Mouse (Mus musculus) frontal cortex, adult (tissue): Measurements from ENCODE around the gene Anxa5.

ENCODE experiments used
- ATAC-seq: cut with Nextera tagmentation; 2 replicates; pipeline ENCODE4 v1.9.2; 2017; ENCODE audit warnings: mild to moderate bottlenecking, moderate library complexity, mixed read lengths; ENCODE audit not compliant: low TSS enrichment

Anxa5 gene

GRCm38 (mm10) chr3:36488899-36489589 is 13.3 kb upstream of the Anxa5 start:
- no peak for ATAC-seq

GRCm38 (mm10) chr3:36488367-36488766 is 12.7 kb upstream of the Anxa5 start:
- no peak for ATAC-seq

- ATAC-seq: peak; percentile 51; the same call in 1 of the 2 replicates
Measured at GRCm38 (mm10) chr3:36486881-36487280, 11.2 kb upstream of the Anxa5 start.

- ATAC-seq: no peak
Measured at GRCm38 (mm10) chr3:36486176-36486575, 10.5 kb upstream of the Anxa5 start.

GRCm38 (mm10) chr3:36484292-36484691 is 8.6 kb upstream of the Anxa5 start:
- peak; percentile 66 for ATAC-seq

GRCm38 (mm10) chr3:36482940-36483339 is 7.2 kb upstream of the Anxa5 start:
- no peak for ATAC-seq

- ATAC-seq: 0 out of 2 replicates have a peak, but pooled peaks have one; percentile 7
Measured at GRCm38 (mm10) chr3:36481776-36482193, 6.1 kb upstream of the Anxa5 start.

GRCm38 (mm10) chr3:36480486-36480885 is 4.8 kb upstream of the Anxa5 start:
- no peak for ATAC-seq

GRCm38 (mm10) chr3:36478776-36479175 is 3.1 kb upstream of the Anxa5 start:
- peak; percentile 69 for ATAC-seq

GRCm38 (mm10) chr3:36476261-36477155 is 814 bp upstream of the Anxa5 start:
- no peak for ATAC-seq

- ATAC-seq: peak; percentile 28
Measured at GRCm38 (mm10) chr3:36474938-36475483, 683 bp downstream of the Anxa5 start.

GRCm38 (mm10) chr3:36474421-36474820 is 1.3 kb downstream of the Anxa5 start:
- no peak for ATAC-seq

GRCm38 (mm10) chr3:36473222-36473621 is 2.5 kb downstream of the Anxa5 start:
- no peak for ATAC-seq

GRCm38 (mm10) chr3:36471856-36472255 is 3.8 kb downstream of the Anxa5 start:
- ATAC-seq: no peak

GRCm38 (mm10) chr3:36468871-36469270 is 6.8 kb downstream of the Anxa5 start:
- no peak for ATAC-seq

- peak; percentile 87 for ATAC-seq
Measured at GRCm38 (mm10) chr3:36467632-36468031, 8.1 kb downstream of the Anxa5 start.

GRCm38 (mm10) chr3:36465538-36465937 is 10.2 kb downstream of the Anxa5 start:
- no peak for ATAC-seq

- ATAC-seq: no peak
Measured at GRCm38 (mm10) chr3:36462348-36462747, 13.3 kb downstream of the Anxa5 start.

- ATAC-seq: no peak
Measured at GRCm38 (mm10) chr3:36461819-36462218, 13.9 kb downstream of the Anxa5 start.

GRCm38 (mm10) chr3:36460717-36461116 is 15.0 kb downstream of the Anxa5 start:
- ATAC-seq: no peak

GRCm38 (mm10) chr3:36455566-36455965 is 20.1 kb downstream of the Anxa5 start:
- ATAC-seq: peak; percentile 97

GRCm38 (mm10) chr3:36455124-36455523 is 20.6 kb downstream of the Anxa5 start:
- ATAC-seq: peak; percentile 51

GRCm38 (mm10) chr3:36452502-36452901 is 23.2 kb downstream of the Anxa5 start:
- no peak for ATAC-seq
